Mouse (Mus musculus) brown adipose tissue, adult 24 weeks (tissue): ENCODE data around the gene Kcnd3. TPM values are rescaled to one million over a fixed set of nuclear protein-coding genes. Genes with fewer than 3 reads are reported as not detected.

Experiments
- H3K27ac ChIP-seq: fragments of 200-500 bp; replicated peaks from 2 replicates; pipeline ENCODE4 v1.5.1; 2012; ENCODE audit warnings: low read depth, mild to moderate bottlenecking, low read length
- H3K4me1 ChIP-seq: fragments of 200-500 bp; 2 replicates; pipeline ENCODE4 v1.6.1; 2012; ENCODE audit warnings: low read length, mixed read lengths; ENCODE audit not compliant: control insufficient read depth, insufficient read depth, insufficient read length
- H3K4me3 ChIP-seq: fragments of 200-500 bp; 2 replicates; pipeline ENCODE4 v1.5.1; 2012; ENCODE audit warnings: low read depth, mild to moderate bottlenecking, low read length, moderate library complexity; ENCODE audit not compliant: insufficient read depth
- polyA plus RNA-seq: library from polyadenylated mRNA; stranded (reverse); fragments of >200 nt; gene quantifications from 2 replicates; pipeline ENCODE4 v1.2.4, GENCODE M21; 2012; ENCODE audit not compliant: missing spikeins, insufficient read depth, insufficient read length

The Kcnd3 gene
- polyA plus RNA-seq, 1 experiment: 0.28 TPM

GRCm38 (mm10) chr3:105528860-105529259 lies 76.7 kb downstream of the Kcnd3 start:
- H3K4me3 ChIP-seq: no peak overlapping the region
- no peak overlapping the region for H3K27ac ChIP-seq
- H3K4me1 ChIP-seq: no peaks in the 10 kb centered on the region

GRCm38 (mm10) chr3:105529700-105530099 lies 77.6 kb downstream of the Kcnd3 start:
- Histone ChIP-seq H3K4me1 (no peaks in the 10 kb centered on the region), H3K27ac (no peak overlapping the region), H3K4me3 (no peak overlapping the region)

GRCm38 (mm10) chr3:105530363-105531130 lies 78.4 kb downstream of the Kcnd3 start:
- no peak overlapping the region for H3K4me3 ChIP-seq
- no peak overlapping the region for H3K27ac ChIP-seq
- no peaks in the 10 kb centered on the region for H3K4me1 ChIP-seq

- Histone ChIP-seq H3K27ac (no peak overlapping the region), H3K4me1 (no peaks in the 10 kb centered on the region), H3K4me3 (no peak overlapping the region)
These were observed 86.3 kb downstream of the Kcnd3 start for GRCm38 (mm10) chr3:105538406-105538805.

- Histone ChIP-seq H3K27ac (no peak overlapping the region), H3K4me1 (no peaks in the 10 kb centered on the region), H3K4me3 (no peak overlapping the region)
These were observed 86.9 kb downstream of the Kcnd3 start for GRCm38 (mm10) chr3:105538819-105539607.

- Histone ChIP-seq H3K4me3 (no peak overlapping the region), H3K27ac (no peak overlapping the region), H3K4me1 (no peaks in the 10 kb centered on the region)
These were observed 90.6 kb downstream of the Kcnd3 start for GRCm38 (mm10) chr3:105542741-105543140.

GRCm38 (mm10) chr3:105544106-105544505 lies 92.0 kb downstream of the Kcnd3 start:
- H3K4me1 ChIP-seq: no peaks in the 10 kb centered on the region
- no peak overlapping the region for H3K4me3 ChIP-seq
- no peak overlapping the region for H3K27ac ChIP-seq

- Histone ChIP-seq H3K27ac (no peak overlapping the region), H3K4me1 (no peaks in the 10 kb centered on the region), H3K4me3 (no peak overlapping the region)
These were observed 94.5 kb downstream of the Kcnd3 start for GRCm38 (mm10) chr3:105546611-105547071.

GRCm38 (mm10) chr3:105548074-105548771 lies 96.1 kb downstream of the Kcnd3 start:
- Histone ChIP-seq H3K4me3 (no peak overlapping the region), H3K4me1 (no peaks in the 10 kb centered on the region), H3K27ac (no peak overlapping the region)

GRCm38 (mm10) chr3:105559456-105559855 lies 107.3 kb downstream of the Kcnd3 start:
- no peaks in the 10 kb centered on the region for H3K4me1 ChIP-seq
- H3K4me3 ChIP-seq: no peak overlapping the region
- no peak overlapping the region for H3K27ac ChIP-seq

GRCm38 (mm10) chr3:105566973-105567372 lies 114.8 kb downstream of the Kcnd3 start:
- Histone ChIP-seq H3K4me3 (no peak overlapping the region), H3K4me1 (no peaks in the 10 kb centered on the region), H3K27ac (no peak overlapping the region)

GRCm38 (mm10) chr3:105567472-105567871 lies 115.3 kb downstream of the Kcnd3 start:
- no peak overlapping the region for H3K27ac ChIP-seq
- no peaks in the 10 kb centered on the region for H3K4me1 ChIP-seq
- no peak overlapping the region for H3K4me3 ChIP-seq

- no peak overlapping the region for H3K27ac ChIP-seq
These were observed 116.3 kb downstream of the Kcnd3 start for GRCm38 (mm10) chr3:105568403-105568802.

GRCm38 (mm10) chr3:105568851-105569250 lies 116.7 kb downstream of the Kcnd3 start:
- no peak overlapping the region for H3K4me3 ChIP-seq
- H3K4me1 ChIP-seq: no peaks in the 10 kb centered on the region
- H3K27ac ChIP-seq: no peak overlapping the region

More at GRCm38 (mm10) chr3:105568403-105568802, 116.3 kb downstream of the Kcnd3 start:
- Histone ChIP-seq H3K4me3 (no peak overlapping the region), H3K4me1 (no peaks in the 10 kb centered on the region)

GRCm38 (mm10) chr3:105569310-105569752 lies 117.2 kb downstream of the Kcnd3 start:
- no peak overlapping the region for H3K4me3 ChIP-seq
- H3K4me1 ChIP-seq: no peaks in the 10 kb centered on the region
- no peak overlapping the region for H3K27ac ChIP-seq
